ENCODE assay signal across 17 mouse cellular contexts in the genomic region with DNA sequence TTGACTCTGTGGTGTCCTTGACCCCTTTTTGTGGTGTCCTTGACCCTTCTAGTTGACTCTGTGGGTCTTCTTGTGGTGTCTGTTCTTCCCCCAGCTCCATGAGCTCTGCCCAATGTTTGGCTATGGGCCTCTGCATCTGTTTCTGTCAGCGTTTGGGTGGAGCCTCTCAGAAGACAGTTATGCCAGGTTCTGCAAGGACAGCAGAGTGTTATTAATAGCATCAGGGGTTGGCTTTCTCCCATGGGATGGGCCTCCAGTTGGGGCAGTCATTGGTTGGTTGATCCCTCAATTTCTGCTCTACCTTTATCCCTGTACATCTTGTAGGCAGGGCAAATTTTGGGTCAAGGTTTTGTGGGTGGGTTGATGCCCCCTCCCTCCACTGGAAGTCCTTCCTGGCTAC.
"Had no signal": no experiment of that assay in that cellular context is flagged by ENCODE, and none has a peak within 500 bp of the region (broad histone marks: within the 10 kb centered on the region; RNA-seq: fewer than 3 reads in every experiment).

No protein-coding gene starts in this region.

- DNase-seq: lung, adult 2 months; lung, postnatal 14 days; lung, postnatal 36 days; right cerebral cortex, postnatal 14 days; thymus, adult 2 months; thymus, postnatal 25 days; thymus, postnatal 4 days had no signal

- H3K4me2 ChIP-seq: lung, embryonic 15.5 days; midbrain, embryonic 11.5 days; midbrain, embryonic 13.5 days; midbrain, embryonic 15.5 days; neural tube, embryonic 12.5 days; stomach, embryonic 15.5 days had no signal

- H3K4me3 ChIP-seq: lung, embryonic 15.5 days; megakaryocyte, embryonic 14.5 days; midbrain, embryonic 13.5 days; midbrain, embryonic 15.5 days; neural tube, embryonic 12.5 days; stomach, embryonic 15.5 days had no signal

- H3K27me3 ChIP-seq: lung, embryonic 15.5 days; midbrain, embryonic 15.5 days; stomach, embryonic 15.5 days had no signal

- H3K9ac ChIP-seq: lung, embryonic 15.5 days; midbrain, embryonic 13.5 days; midbrain, embryonic 15.5 days; neural tube, embryonic 12.5 days; stomach, embryonic 15.5 days had no signal

- H3K27ac ChIP-seq: lung, embryonic 15.5 days; macrophage; midbrain, embryonic 13.5 days; midbrain, embryonic 15.5 days; neural tube, embryonic 12.5 days; stomach, embryonic 15.5 days; stomach, postnatal 0 days had no signal

- H3K36me3 ChIP-seq: lung, embryonic 15.5 days; midbrain, embryonic 13.5 days; midbrain, embryonic 15.5 days; neural tube, embryonic 12.5 days; stomach, embryonic 15.5 days had no signal

- H3K4me1 ChIP-seq: lung, embryonic 15.5 days; megakaryocyte, embryonic 14.5 days; midbrain, embryonic 15.5 days; stomach, embryonic 15.5 days had no signal

- ATAC-seq: lung, postnatal 0 days; midbrain, embryonic 13.5 days; midbrain, embryonic 15.5 days had no signal

- H3K9me3 ChIP-seq: lung, embryonic 15.5 days; midbrain, embryonic 13.5 days; midbrain, embryonic 15.5 days; neural tube, embryonic 12.5 days; stomach, embryonic 15.5 days had no signal
